Mouse (Mus musculus) T-cell, adult 2 months (primary cell): ENCODE results near the gene Gucy2c.

Experiments
- DNase-seq: peaks from one replicate; pipeline ENCODE4 v3.0.0; 2022; ENCODE audit warnings: low spot score

Gucy2c gene

GRCm38 (mm10) chr6:136781377-136781986, at the start of gene Gucy2c:
TSS of gene Gucy2c (minus strand) at chr6:136781765.
- no peak for DNase-seq

GRCm38 (mm10) chr6:136828681-136829080, 47.1 kb upstream of the Gucy2c start:
- no peak for DNase-seq

GRCm38 (mm10) chr6:136827881-136828561, 46.5 kb upstream of the Gucy2c start, which contains the start of gene Wbp11:
TSS of gene Wbp11 (minus strand) at chr6:136828233.
- peak; percentile 97 for DNase-seq

GRCm38 (mm10) chr6:136827516-136827880, 45.9 kb upstream of the Gucy2c start, which contains the start of gene BC049715:
TSS of gene BC049715 (plus strand) at chr6:136827626.
- no peak for DNase-seq

- no peak for DNase-seq
These were observed 45.6 kb upstream of the Gucy2c start for GRCm38 (mm10) chr6:136827116-136827515.

- DNase-seq, result no peak
These were observed 43.4 kb upstream of the Gucy2c start for GRCm38 (mm10) chr6:136824987-136825386.

GRCm38 (mm10) chr6:136821086-136821485, 39.5 kb upstream of the Gucy2c start:
- no peak for DNase-seq

- no peak for DNase-seq
These were observed 38.8 kb upstream of the Gucy2c start for GRCm38 (mm10) chr6:136820381-136820780.

GRCm38 (mm10) chr6:136817549-136817948, 36.0 kb upstream of the Gucy2c start:
- no peak for DNase-seq

GRCm38 (mm10) chr6:136816826-136817225, 35.3 kb upstream of the Gucy2c start:
- no peak for DNase-seq

GRCm38 (mm10) chr6:136815381-136815780, 33.8 kb upstream of the Gucy2c start:
- DNase-seq, result no peak

GRCm38 (mm10) chr6:136813117-136813516, 31.6 kb upstream of the Gucy2c start:
- DNase-seq, result no peak

- DNase-seq, result no peak
These were observed 29.6 kb upstream of the Gucy2c start for GRCm38 (mm10) chr6:136811196-136811595.

- peak; percentile 16 for DNase-seq
These were observed 28.1 kb upstream of the Gucy2c start for GRCm38 (mm10) chr6:136809673-136810072.

- DNase-seq, result peak; percentile 70
These were observed 27.5 kb upstream of the Gucy2c start for GRCm38 (mm10) chr6:136809077-136809476.

- peak; percentile 72 for DNase-seq
These were observed 27.1 kb upstream of the Gucy2c start for GRCm38 (mm10) chr6:136808631-136809046.

- peak; percentile 96 for DNase-seq
These were observed 26.5 kb upstream of the Gucy2c start, which contains the start of gene H2afj for GRCm38 (mm10) chr6:136808014-136808417. TSS of gene H2afj (plus strand) at chr6:136808244.

GRCm38 (mm10) chr6:136807395-136808013, 25.9 kb upstream of the Gucy2c start:
- DNase-seq, result no peak

GRCm38 (mm10) chr6:136806819-136807218, 25.3 kb upstream of the Gucy2c start:
- no peak for DNase-seq

GRCm38 (mm10) chr6:136805409-136805775, 23.8 kb upstream of the Gucy2c start:
- no peak for DNase-seq

- no peak for DNase-seq
These were observed 23.3 kb upstream of the Gucy2c start for GRCm38 (mm10) chr6:136804705-136805408.
